Mouse (Mus musculus) WW6 (cell line): ENCODE measurements at regions not wholly inside any gene's neighbourhood (a gene's known extent, or its start where the extent isn't known, plus 50 kb on each side); places are given as distances from the start of the nearest gene placed in this dataset.
"Not testable (repeated sequence)": the region's sequence is repeated elsewhere in the genome, so short reads cannot be mapped to it uniquely, and the experiment has no call there.

ENCODE experiments used
- DNase-seq: peaks from one replicate; pipeline ENCODE4 v3.0.0-alpha.2; 2013; ENCODE audit warnings: low read depth, low spot score

DNA sequence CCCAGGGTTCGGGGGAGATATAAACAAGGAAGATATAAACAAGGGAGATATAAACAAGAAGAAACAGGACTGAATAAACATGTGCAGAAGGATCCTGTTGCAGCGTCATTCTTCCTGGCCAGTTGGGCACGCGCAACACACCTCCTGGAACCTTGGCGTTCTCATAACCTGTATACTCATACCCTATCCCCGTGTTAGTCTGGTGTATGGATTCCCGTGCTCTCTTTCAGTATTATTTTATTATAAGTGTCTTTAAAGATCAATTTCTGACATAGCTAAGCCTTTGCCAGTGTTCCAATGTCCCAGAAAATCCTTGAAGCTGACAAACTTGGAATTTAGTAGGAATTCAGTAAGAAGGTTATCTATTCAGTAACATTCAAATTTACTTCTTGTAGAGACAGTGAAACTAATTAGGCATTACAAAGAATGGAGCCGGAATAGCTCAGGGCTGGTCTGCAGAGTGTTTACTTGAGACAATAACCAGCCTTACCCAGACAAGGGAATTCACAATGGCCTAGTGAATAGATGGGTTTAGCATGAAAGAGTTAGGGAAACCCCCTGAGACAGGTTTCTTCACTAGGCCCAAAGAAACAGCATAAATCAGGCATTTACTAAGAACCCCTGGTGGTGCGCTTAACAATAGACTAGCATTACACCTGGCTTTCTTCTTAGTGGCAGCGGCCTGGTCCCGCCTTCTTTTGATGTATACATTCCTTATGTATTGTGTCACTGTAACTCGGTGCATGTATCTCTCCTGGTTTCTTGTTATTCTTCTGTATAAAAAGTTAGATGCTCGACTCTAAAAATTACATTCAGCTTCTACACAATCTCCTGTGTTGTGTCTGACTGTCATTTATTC is 458.4 kb downstream of the Epm2a start:
- DNase-seq, result not testable (repeated sequence)

DNA sequence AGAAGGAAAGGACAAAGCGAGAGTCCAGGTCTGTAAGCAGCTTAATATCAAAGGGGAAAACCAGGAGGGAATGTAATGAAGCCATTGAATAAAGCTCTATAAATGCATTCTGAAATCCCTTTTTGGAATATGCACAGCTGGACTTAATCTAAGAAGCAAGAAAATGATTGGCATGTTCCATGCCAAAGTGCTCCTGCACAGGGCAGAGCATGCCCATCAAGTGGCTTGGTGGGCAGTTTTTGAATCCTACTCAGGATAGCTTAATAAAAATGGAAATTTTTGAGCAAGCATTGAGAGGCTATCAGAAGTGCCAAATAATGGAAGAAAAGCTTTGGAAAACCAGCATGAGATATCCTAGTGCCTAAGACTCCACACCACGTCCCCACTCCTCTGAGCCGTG is 466.1 kb downstream of the Epm2a start:
- no peak for DNase-seq

DNA sequence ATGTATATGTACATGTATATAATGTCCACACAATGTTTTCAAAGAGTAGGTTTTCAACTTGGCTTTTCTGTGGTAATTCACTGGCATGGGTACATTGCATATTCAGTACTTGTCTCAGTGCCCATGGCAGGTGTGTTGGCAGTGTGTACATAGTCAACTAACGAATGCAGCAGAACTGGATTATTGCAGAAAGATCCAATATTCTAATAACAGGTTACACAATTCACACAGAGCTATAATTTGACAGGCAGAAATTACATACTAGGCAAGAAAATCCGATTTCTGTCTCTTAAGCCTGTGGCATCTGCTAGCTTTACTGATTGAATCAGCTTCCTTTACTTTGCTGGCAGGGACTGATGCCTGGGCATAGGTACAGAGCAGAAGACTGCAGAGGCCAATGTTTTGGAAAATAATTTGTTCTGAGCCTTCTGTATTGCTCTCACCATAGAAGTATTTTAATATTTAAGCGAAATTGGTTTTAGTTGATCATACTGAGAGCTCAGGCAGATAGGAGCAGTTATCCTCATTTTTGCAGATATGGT is 479.3 kb downstream of the Epm2a start:
- DNase-seq, result no peak

DNA sequence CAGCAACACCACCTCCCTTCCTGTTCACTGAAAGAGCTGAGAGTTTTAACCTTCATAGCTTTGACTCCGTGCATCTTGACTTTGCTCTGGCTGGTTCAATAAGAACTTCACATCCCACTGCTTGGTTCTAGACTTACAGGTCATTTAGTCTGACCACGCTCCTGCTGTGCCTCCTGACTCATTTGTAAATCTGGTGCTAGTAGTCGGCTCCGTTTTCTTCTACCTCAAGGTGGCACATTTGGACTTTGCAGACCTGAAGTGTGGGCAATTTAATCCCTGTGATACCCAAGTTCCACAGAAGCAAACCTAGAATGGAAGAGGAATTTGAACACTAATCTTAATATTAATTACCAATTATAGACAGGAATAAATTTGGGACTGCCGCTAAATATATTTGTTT is 497.9 kb downstream of the Epm2a start:
- DNase-seq, result no peak

DNA sequence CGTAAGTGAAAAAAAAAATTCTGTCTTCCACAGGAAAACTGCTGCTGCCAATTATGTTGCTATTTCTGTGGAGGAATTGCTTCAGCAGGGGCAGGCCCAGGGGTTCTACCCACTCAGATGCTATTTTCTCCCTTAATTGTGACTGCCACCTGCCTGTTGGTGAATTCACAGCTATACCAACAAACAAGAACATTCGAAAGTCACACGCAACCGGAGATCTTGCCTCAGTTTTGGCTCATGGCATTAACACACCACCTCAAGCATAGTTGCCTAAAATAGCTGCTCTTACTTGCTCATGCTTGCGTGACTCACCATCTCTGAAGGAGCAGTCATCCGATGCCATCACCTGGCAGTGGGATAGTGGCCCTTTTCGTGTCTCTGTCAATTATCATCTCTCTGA is 498.3 kb downstream of the Epm2a start:
- DNase-seq, result no peak

DNA sequence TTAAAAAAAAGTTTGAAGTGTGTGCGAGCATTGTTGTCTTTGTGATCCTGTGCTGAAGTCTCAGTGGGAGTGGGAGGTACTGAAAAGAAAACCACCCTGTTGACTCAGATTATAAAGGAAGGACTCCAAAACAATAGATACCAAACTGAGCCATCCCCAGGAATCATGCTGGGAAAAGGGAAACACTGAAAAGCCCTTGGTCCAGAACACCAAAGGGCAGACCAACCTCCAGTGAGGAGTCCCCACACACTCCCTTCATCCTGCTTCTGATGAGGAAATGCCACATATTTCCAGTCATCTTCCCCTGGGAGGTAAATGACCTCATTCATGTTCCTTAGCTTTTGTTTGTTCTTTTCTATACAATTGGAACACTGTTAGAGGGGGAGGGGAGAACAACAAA is 502.9 kb downstream of the Epm2a start:
- DNase-seq, result no peak

DNA sequence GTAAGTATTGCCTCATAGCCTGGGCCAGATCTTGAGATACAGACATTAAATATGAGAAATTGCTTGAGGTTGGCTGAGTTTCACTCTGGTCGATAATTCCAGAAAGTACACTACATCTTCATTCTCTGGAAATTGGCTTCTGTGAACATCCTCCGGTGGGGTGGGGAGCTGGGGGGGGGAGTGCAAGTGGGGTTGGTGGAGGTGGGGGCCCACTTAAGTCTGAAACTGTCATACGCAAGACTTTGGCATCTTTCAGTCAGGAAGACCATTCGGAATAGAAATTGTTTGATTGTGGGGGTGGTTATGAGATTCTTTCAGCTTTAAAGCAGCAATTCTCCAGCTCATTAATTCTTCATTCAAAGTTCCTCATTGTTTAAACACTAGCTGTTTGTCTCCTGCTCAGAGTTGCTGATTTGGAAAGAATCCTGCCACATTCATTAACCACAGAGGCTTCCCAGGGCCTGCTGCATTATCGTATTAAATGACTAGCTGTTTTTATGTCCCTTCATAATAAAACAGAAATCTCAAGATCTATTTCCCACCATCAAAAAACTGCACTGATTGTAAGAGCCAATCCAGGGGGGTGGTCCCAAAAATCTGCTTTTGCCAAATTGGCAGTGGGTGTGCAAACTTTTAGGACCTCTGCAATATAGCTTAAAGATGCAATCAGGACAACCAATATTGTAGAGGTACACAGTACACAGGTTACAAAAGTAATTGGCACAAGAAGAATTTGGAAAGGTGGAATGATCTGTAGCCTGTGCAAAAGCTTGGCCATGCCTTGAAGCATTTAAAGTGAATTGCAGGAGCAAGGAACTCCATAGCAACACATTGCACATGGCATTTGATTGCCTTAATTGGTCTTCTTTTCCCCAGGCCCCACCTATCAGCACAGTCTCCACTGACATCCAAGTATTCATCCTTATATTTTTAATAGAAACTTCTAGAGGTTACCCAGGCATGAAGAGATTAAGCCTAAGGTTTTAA is 532.2 kb downstream of the Epm2a start:
- DNase-seq, result no peak

DNA sequence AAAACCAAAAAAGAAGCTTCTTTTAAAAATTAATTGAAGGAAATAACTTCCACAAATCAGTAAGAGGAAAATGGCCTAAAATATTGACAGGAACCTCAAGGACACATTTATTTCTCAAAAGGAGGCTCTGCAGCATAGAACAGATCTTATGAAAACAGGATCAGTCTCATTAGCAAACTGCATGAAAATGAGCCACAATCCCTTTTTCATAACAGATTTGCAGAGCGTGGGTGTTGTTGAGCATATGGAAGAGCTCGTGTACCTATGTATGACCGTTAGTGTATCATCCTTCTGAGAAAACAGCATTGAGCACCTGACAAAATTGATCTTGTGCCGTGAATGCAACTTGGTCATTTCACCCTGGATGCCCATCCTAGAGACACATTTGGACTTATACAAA is 543.0 kb downstream of the Epm2a start:
- no peak for DNase-seq

DNA sequence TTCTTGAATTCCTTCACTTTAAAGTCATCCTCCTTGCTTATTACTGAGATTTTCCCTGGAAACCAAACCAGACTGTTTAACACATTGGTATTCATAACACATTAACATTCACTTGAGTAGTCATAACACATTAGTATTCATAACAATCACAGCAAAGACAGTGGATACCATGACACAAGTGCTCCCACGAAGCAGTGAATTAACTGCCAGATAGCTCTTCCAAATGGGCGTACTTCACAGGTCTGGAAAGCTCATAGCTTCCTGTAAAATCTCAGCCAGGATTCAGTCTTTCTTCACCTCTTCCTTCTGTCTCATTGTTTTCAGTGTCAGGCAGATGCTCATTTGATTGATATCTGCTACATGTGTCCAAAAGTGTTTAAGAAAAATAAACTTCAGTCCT is 545.7 kb downstream of the Epm2a start:
- no peak for DNase-seq

DNA sequence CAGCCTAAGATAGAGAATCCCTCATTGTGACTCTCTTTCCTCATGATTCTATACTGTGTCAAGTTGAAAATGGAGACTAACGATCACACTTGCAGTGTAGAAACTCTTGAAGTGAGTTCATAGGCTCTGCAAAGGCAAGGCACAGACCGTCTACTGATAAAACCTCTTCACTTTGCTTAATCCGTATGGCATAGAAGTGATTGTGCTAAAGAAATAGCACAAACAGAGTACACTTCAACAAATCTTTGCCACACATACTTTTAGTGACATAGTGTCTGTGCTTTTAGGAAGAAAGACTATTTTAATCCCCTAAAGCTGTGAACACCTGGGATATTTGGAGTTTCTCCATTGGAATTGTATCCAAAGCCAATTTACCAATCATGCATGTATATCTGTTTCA is 578.9 kb downstream of the Epm2a start:
- no peak for DNase-seq

DNA sequence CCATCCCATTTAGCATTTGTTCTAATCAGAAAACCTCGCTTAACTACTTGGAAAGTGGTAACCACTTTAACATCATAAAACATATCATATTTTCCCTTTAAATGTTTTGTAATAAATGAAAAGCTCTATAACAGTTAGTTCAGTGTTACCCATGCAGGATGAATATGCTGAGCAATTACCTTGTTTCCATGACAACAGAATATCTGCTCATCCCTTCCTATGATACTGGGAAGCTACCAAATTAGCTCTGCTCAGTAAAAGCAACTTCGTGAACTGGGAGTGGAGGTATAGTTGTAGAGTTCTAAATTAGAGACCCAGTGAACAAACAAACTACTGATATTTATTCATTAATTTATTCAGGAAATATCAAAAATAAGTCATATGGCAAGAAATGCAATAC is 595.0 kb downstream of the Epm2a start:
- no peak for DNase-seq

DNA sequence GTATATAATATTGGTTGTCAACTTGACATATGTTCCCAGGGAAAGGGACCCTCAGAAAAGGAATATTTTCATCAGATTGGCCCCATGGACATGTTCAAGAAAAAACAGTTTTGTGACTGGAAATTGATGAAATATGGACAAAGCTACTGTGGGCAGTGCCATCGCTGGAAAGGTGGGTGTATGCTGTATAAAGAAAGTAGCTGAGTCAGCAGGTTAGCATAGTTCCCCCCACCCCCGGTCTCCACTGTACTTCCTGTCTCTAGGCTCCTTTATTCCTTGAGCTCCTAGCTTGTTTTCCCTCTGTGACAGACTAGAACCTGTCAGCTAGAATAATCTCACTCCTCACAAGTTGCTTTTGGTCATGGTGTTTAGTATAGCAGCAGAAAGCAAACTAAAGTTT is 599.6 kb downstream of the Epm2a start:
- no peak for DNase-seq

DNA sequence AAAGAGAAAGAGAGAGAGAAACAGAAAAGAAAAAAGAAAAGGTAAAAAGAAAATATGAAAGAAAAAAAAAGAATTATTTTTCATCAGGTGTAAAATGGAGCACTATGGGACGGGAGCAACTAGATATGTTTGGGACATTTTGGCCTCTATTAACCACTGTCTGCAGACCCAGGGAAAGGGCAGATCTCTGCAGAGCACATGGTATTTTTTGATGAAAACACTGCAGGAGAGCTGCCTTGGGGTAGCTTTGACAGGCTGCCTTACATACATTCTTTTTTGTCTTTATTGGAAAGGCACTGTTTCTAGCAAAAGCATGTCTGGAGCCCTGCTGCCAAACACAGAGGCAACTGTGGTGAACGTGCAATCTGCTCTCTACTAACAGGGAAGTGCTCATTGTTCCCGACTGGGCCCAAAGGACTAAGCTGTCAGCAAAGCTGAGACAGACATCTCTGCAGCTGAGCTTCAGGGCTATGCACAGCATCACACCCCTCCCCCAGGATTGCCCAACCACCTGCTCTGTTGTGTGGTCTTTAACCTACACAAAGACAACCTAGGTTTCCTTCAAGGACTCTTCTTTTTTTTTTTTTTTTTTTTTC is 617.2 kb downstream of the Epm2a start:
- DNase-seq, result no peak

DNA sequence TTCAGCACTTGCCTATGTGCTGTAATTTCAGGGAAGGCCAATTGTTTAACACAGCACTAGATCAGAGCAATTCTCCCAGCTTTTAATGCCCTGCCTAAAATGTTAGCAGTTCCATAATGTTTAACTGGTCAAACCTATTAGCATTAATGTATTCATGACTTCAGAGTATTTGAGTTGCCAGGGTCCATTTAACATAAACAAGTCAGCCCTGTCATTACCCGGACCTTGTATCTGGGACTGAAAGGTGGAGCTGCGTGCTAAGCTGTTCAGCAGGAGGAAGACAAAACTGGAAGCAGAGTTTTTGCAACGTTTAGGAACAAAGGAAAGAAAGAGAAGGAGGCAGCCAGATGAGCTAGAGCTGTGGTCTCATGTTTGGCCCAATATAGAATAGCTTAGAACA is 661.8 kb downstream of the Epm2a start:
- no peak for DNase-seq

DNA sequence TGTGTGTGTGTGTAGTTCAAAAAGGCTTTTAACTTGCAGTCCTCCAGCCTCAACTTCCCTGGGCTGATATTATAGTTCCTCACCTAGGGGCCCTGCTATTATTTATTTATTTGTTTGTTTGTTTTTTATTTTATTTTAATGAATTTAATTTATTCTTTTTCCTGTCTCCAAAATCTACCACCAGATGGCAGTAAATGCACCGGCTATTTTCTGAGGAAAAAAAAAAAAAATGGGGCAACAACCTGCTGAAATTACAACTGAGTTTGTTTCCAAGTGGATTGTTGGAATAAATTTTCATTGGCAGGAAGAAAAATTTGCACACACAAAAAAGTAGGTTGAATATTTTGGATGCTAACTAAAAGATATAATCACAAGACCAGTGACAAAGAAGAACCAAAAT is 662.7 kb downstream of the Epm2a start:
- DNase-seq, result no peak

DNA sequence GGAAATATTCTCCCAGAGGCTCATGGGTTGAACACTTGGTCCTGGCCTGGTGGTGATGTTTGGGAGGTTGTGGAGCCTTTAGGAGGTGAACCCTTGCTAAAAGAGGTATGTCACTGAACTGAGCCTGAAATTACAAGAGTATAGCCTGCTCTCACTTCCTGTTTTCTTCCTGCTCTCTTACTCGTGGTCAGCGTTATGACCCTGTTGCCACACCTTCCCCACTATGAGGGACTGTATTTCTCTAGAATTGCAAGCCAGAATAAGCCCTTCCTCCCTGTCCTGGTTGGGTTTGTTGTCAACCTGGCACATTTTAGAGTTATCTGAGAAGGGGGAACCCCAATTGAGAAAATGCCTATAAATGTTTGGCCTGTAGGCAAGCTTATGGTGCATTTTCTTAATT is 674.1 kb downstream of the Epm2a start:
- DNase-seq, result no peak

DNA sequence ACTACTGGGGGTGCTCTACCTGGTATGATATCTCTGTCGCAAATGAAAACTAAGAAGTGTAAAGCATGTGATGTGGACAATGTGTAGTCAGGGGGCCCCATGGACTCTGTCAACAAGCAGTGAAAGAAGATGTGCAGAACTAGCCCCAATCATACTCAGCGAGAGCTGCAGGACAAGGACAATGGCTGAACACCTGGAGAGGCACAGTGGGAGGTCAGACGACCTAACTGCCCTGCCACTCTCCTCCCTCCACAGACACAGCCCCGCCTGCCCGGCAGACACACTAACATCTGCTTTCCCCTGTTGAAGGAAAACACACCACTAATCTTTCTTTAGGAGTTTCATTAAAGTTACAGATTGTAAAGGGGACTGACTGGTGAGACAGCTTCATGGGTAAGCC is 675.1 kb downstream of the Epm2a start:
- DNase-seq, result peak; percentile 5

DNA sequence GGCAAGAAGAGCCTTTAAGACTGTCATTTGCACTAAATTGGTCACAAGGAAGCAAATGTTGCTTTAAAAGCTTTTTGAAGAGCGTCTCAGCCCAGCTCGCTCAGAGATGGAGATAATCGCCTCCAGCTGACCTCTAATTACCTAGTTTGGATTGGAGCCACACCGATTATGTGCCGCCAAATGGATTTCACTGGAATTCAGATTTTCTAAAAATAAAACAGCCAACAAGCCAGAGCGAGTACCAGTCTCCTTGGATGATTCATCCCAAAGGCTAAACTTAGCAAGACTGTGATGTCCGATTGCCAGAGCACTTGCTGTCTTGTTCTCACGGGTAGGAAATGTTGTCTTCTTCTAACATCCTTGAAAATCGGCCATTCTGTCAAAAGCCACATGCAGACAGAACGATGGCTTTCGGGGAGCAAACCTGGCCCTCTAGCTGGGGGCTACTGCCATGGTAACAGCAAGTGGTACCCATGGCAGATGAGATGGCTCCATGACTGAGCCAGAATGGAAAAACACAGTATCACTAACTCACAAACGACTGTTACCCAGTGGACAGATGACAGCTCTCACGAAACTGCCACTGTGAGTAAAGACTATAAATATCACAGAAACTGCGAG is 676.1 kb downstream of the Epm2a start:
- no peak for DNase-seq

DNA sequence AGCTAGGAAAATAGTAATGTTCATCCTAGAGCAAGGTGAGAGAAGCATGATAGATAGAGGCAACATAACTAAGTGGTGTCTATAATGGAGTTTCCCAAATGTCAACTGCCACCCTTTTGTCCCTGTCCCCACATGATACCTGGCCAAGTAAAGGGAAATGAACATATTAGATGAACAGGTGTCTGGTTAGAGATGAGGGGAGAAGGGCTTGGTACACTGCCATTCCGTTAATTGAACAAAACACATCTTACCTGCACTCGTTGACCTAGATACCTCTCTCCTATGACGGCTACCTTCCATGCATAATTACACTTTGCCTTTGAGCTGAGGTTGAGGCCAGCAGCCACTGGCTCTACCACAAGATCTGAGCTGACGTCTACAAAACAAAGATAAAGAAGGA is 677.4 kb downstream of the Epm2a start:
- DNase-seq, result no peak

DNA sequence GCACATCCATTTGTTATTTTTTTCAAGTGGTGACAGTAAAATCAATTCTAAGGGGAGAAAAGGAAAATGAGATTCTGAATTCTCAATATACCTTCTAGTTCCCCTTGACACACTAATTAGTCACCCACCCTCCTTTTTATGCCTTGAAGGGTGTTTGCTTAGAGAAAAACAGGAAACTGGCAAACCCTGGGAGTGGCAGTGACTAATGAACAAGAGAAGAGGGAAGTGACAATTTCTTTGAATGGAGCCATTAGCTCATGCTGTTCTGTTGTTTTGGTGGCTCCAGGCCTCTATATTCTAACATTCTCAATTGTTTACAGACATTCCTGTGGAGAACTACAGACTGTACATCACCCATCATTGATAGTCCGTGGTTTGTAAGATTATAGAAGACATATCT is 692.0 kb downstream of the Epm2a start:
- peak; percentile 3 for DNase-seq

DNA sequence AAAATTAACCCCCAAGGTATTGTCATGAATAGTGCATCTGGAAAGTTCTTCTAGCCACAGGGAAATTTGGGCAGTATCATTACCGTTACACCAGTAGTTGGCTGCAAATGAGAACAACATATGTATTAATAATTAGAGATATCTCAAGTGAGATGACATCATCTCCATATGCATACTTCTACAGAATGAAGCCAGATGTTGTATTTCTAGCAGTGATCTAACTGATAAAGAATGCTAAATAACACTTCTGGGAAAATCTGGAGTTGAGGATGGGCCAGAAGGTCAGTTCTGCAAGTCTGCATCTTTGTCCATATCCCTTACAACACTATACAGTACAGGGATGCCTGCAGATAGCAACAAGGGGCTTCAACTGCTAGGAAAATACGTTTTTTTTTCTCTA is 702.7 kb downstream of the Epm2a start:
- no peak for DNase-seq

DNA sequence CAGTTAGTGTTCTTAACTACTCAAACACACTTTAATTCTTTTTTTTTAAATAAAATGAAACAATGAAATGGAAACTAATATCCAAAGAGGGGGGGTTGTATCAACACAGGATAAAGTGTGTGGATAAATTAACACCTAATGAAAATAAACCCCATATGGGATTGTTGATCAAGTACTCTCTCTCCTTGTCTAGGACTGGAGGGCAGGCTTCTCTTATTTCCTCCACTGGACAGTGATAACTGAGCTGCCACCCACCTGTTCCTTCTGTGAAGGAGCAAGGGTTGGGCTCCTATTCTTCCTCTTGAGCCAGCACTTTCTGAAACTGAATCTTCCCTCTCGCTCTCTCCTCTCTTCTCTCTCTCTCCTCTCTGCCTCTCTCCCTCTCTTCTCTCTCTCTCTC is 716.5 kb downstream of the Epm2a start:
- DNase-seq, result no peak
